ENCODE assay signal across 8 mouse cellular contexts in the genomic region with DNA sequence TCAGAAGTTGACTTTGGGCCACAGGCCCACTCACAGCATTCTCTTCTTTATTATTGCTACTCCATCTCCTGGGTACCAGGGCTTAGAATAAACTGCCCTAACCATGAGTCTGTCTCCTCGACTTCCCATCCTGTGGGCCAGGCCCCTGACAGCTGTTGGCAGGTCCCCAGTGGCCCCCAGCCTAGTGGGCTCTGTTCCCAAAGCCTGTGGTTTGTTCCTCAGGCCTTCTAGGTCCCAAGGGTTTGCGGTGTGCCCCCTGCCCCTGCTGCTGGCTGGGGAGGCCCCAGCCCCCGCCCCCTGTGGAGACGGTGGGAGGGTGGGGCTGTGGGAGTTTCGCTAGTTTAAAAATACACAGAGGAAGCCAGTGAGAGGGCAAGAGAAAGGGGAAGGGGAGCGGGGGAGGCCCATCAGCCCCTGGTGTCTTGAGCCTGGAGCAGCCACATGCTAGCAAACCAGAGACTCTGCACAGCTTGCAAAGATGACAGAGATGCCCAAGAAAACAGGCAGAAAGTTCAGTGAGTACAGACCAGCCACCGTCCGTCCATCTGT. TPM values are rescaled to one million over a fixed set of nuclear protein-coding genes. Genes with fewer than 3 reads are reported as not detected.
DNase-seq lines count a peak whose midpoint lies in the region; ATAC-seq and TF ChIP-seq lines count a peak whose summit lies in the region.

A gene (plus strand): TSS at position 375 of the 549 bp plus-strand sequence.

- peak within 1 kb of the TSS; percentile 22 for H3K9ac ChIP-seq in heart, embryonic 14.5 days (ENCODE audit: low read length)
- H3K9ac ChIP-seq in lung, postnatal 0 days (replicated peaks; ENCODE audit: low read depth), result no peak within 1 kb of the TSS

- no peak for TF ChIP-seq EP300 in lung, postnatal 0 days (IDR thresholded peaks at IDR 0.05)

- 24% methylated on average over 8 of the region's 8 CpGs for whole genome bisulfite sequencing in heart, embryonic 14.5 days
- WGBS in lung, postnatal 0 days, result 27% methylated on average over 8 of the region's 8 CpGs

- H3K4me2 ChIP-seq in heart, embryonic 14.5 days (ENCODE audit: low read length), result peak within 1 kb of the TSS; percentile 49
- peak within 1 kb of the TSS; percentile 22; the same call in 1 of the 2 replicates for H3K4me2 ChIP-seq in lung, postnatal 0 days (replicated peaks; ENCODE audit: low read depth, low read length)

- no peak for ATAC-seq in cerebellum, adult (ENCODE audit: insufficient number of reproducible peaks, low FRiP score, low TSS enrichment)
- no peak for ATAC-seq in heart, embryonic 14.5 days (ENCODE audit: insufficient number of reproducible peaks, insufficient read depth, low FRiP score, low read depth)
- peak; percentile 26 for ATAC-seq in lung, postnatal 0 days

- DNase-seq in cerebellum, postnatal 10 days, result peak; percentile 49 to 53
- no peak for DNase-seq in layer of hippocampus, adult 2 months (ENCODE audit: low spot score in 2 of 2)
- DNase-seq in lung, postnatal 0 days (ENCODE audit: low spot score), result no peak
- DNase-seq in spleen, postnatal 14 days (ENCODE audit: low spot score in 2 of 2), result peak; percentile 27 to 45
- DNase-seq in retina, postnatal 1 day, result no peak

- no peaks in the 10 kb centered on the region for H3K27me3 ChIP-seq in heart, embryonic 14.5 days (ENCODE audit: control insufficient read depth, insufficient read depth, low read length)
- H3K27me3 ChIP-seq in lung, postnatal 0 days (replicated peaks; ENCODE audit: insufficient read depth, low read length), result no peaks in the 10 kb centered on the region

- H3K4me3 ChIP-seq in bone marrow macrophage, adult 2 months (ENCODE audit: insufficient read depth, low read length), result peak within 1 kb of the TSS; percentile 66
- H3K4me3 ChIP-seq in heart, embryonic 14.5 days (ENCODE audit: control insufficient read depth in 1 of 2, insufficient read depth in 1 of 2, low read depth in 1 of 2, low read length in 2 of 2), result peak within 1 kb of the TSS; percentile 12 to 33
- no peak within 1 kb of the TSS for H3K4me3 ChIP-seq in layer of hippocampus, adult 2 months
- peak within 1 kb of the TSS; percentile 5; the same call in 1 of the 2 replicates for H3K4me3 ChIP-seq in lung, postnatal 0 days (ENCODE audit: low read depth, low read length)

- H3K27ac ChIP-seq in bone marrow macrophage, adult 2 months (ENCODE audit: insufficient read depth, low read depth, low read length), result peak within 1 kb of the TSS; percentile 33
- H3K27ac ChIP-seq in heart, embryonic 14.5 days (replicated peaks in 1 of 2; ENCODE audit: control insufficient read depth in 1 of 2, insufficient read depth in 1 of 2, low read depth in 2 of 2, low read length in 2 of 2), result peak within 1 kb of the TSS; percentile 21 to 39; a peak in 1 of 4 replicates
- H3K27ac ChIP-seq in layer of hippocampus, adult 2 months, result peak within 1 kb of the TSS; percentile 18; the same call in 1 of the 2 replicates
- H3K27ac ChIP-seq in lung, postnatal 0 days (ENCODE audit: low read length), result no peak within 1 kb of the TSS; the same call in 1 of the 2 replicates

- no peak for TF ChIP-seq CTCF in bone marrow macrophage, adult 2 months (IDR thresholded peaks at IDR 0.05; ENCODE audit: low read depth, low read length)
- no peak for TF ChIP-seq CTCF in layer of hippocampus, adult 2 months (conservative IDR thresholded peaks at IDR 0.05)
- no peak for TF ChIP-seq CTCF in lung, postnatal 0 days (IDR thresholded peaks at IDR 0.05)

- no peaks in the 10 kb centered on the region for H3K9me3 ChIP-seq in heart, embryonic 14.5 days (ENCODE audit: control insufficient read depth, low read length)
- H3K9me3 ChIP-seq in lung, postnatal 0 days (ENCODE audit: low read length), result no peaks in the 10 kb centered on the region

- H3K36me3 ChIP-seq in heart, embryonic 14.5 days (ENCODE audit: control insufficient read depth, insufficient read depth, low read length), result no peaks in the 10 kb centered on the region
- no peaks in the 10 kb centered on the region for H3K36me3 ChIP-seq in lung, postnatal 0 days (ENCODE audit: insufficient read depth, low read length)

- TF ChIP-seq POLR2A in bone marrow macrophage, adult 2 months (IDR thresholded peaks at IDR 0.05; ENCODE audit: borderline replicate concordance, low read depth, low read length), result no peak

- peaks cover 32% of the 10 kb centered on the region for H3K4me1 ChIP-seq in bone marrow macrophage, adult 2 months (ENCODE audit: control insufficient read depth, insufficient read depth, low read length)
- H3K4me1 ChIP-seq in heart, embryonic 14.5 days (ENCODE audit: control insufficient read depth in 2 of 2, insufficient read depth in 2 of 2, low read length in 2 of 2), result peaks cover 4 to 13% of the 10 kb centered on the region in 2 experiments; a peak in 3 of 4 replicates
- H3K4me1 ChIP-seq in lung, postnatal 0 days (ENCODE audit: insufficient read depth, low read depth, low read length), result no peaks in the 10 kb centered on the region

RNA-seq across cellular contexts. Expression of the gene that starts here (rescaled TPM):
- polyA plus RNA-seq in bone marrow macrophage, adult 2 months (2012; ENCODE audit: insufficient read depth, insufficient read length, missing spikeins), result 19.3 and 22.0 TPM in 2 replicates
- polyA plus RNA-seq in heart, embryonic 14.5 days (2014; fragmentation: Nextera tagmentation; extraction: Ambion mirVana), result 23.7 and 27.7 TPM in 2 replicates
- 10 to 100 TPM; 18.9 to 20.1 TPM for total RNA-seq in layer of hippocampus, adult 2 months (2021)
- polyA plus RNA-seq in lung, postnatal 0 days (2015; fragmentation: Nextera tagmentation; extraction: Ambion mirVana), result 51.8 and 53.5 TPM in 2 replicates

Comparison
In these comparisons a context has a peak if more than half of its experiments do, and no peak if none do; other contexts are left out.
1. DNase-seq: peak in cerebellum, postnatal 10 days (2 of 2) and spleen, postnatal 14 days (2 of 2); none in layer of hippocampus, adult 2 months (0 of 2), lung, postnatal 0 days (single experiment) and retina, postnatal 1 day (single experiment).